Mouse (Mus musculus) myocyte (in vitro differentiated cells): Measurements from ENCODE around the gene Nipsnap1. TPM values are rescaled to one million over a fixed set of nuclear protein-coding genes. Genes with fewer than 3 reads are reported as not detected.

Experiments used
- H3K27me3 ChIP-seq: one replicate; pipeline ENCODE4 v1.6.1; 2011; ENCODE audit not compliant: control insufficient read depth, insufficient read depth, insufficient read length
- H3K36me3 ChIP-seq: one replicate; pipeline ENCODE4 v1.6.1; 2011; ENCODE audit not compliant: control insufficient read depth, insufficient read depth
- H3K4me2 ChIP-seq: one replicate; pipeline ENCODE4 v1.6.1; 2011; ENCODE audit warnings: low read depth, control low read depth
- H3K4me3 ChIP-seq: one replicate; pipeline ENCODE4 v1.5.1; 2011; ENCODE audit warnings: mild to moderate bottlenecking, control low read depth, moderate library complexity
- H3K79me2 ChIP-seq: one replicate; pipeline ENCODE4 v1.6.1; 2011; ENCODE audit not compliant: control insufficient read depth, insufficient read depth
- H3ac ChIP-seq: one replicate; pipeline ENCODE4 v1.6.1; 2011; ENCODE audit not compliant: control insufficient read depth, insufficient read length
- CEBPB ChIP-seq: IDR thresholded peaks from 2 replicates; pipeline ENCODE4 v1.6.1; 2011; ENCODE audit warnings: mild to moderate bottlenecking, moderate library complexity; ENCODE audit not compliant: poor library complexity, insufficient read depth, severe bottlenecking
- E2F4 ChIP-seq: IDR thresholded peaks from one replicate; pipeline ENCODE4 v1.6.1; 2011; ENCODE audit warnings: mild to moderate bottlenecking, control low read depth, moderate library complexity; ENCODE audit not compliant: insufficient read depth
- MAX ChIP-seq: IDR thresholded peaks from one replicate; pipeline ENCODE4 v1.6.1; 2011; ENCODE audit warnings: low read depth, mild to moderate bottlenecking, control low read depth
- MYOD1 ChIP-seq, 3 experiments: IDR thresholded peaks; one replicate each; pipeline ENCODE4 v1.6.1; 2011; ENCODE audit warnings: control low read depth in 2 of 3, low read depth in 2 of 3, mild to moderate bottlenecking in 2 of 3, moderate library complexity in 1 of 3; ENCODE audit not compliant: insufficient read length in 2 of 3, control insufficient read depth in 1 of 3
- MYOG ChIP-seq, 3 experiments: IDR thresholded peaks; one replicate each; pipeline ENCODE4 v1.6.1; 2011; ENCODE audit warnings: control low read depth in 2 of 3, low read depth in 2 of 3, mild to moderate bottlenecking in 2 of 3; ENCODE audit not compliant: insufficient read length in 2 of 3, control insufficient read depth in 1 of 3, insufficient read depth in 1 of 3
- POLR2A ChIP-seq: IDR thresholded peaks from one replicate; pipeline ENCODE4 v1.6.1; 2011; ENCODE audit warnings: low read depth, mild to moderate bottlenecking, control low read depth, moderate library complexity; ENCODE audit not compliant: insufficient read length
- POLR2AphosphoS2 ChIP-seq: IDR thresholded peaks from one replicate; pipeline ENCODE4 v1.6.1; 2011; ENCODE audit warnings: low read depth, control low read depth; ENCODE audit not compliant: insufficient read length
- REST ChIP-seq: IDR thresholded peaks from one replicate; pipeline ENCODE4 v1.6.1; 2011; ENCODE audit warnings: mild to moderate bottlenecking, control low read depth, moderate library complexity; ENCODE audit not compliant: insufficient read depth, insufficient read length
- SRF ChIP-seq: IDR thresholded peaks from one replicate; pipeline ENCODE4 v1.6.1; 2011; ENCODE audit warnings: low read depth; ENCODE audit not compliant: control insufficient read depth, insufficient read length
- TCF12 ChIP-seq: IDR thresholded peaks from one replicate; pipeline ENCODE4 v1.6.1; 2011; ENCODE audit warnings: mild to moderate bottlenecking, control low read depth; ENCODE audit not compliant: poor library complexity, insufficient read depth, severe bottlenecking
- TCF3 ChIP-seq: IDR thresholded peaks from one replicate; pipeline ENCODE4 v1.6.1; 2011; ENCODE audit warnings: low read depth, control low read depth; ENCODE audit not compliant: insufficient read length
- USF1 ChIP-seq: IDR thresholded peaks from one replicate; pipeline ENCODE4 v1.6.1; 2011; ENCODE audit warnings: low read depth, mild to moderate bottlenecking, control low read depth, moderate library complexity
- polyA plus RNA-seq: library from polyadenylated mRNA; unstranded; fragments of >200 nt; fragmentation: generic; extraction: Trizol; gene quantifications from one replicate; pipeline ENCODE4 v1.2.1, GENCODE M21; 2012; ENCODE audit warnings: missing spikeins

Nipsnap1 gene
- polyA plus RNA-seq, 1 experiment: 7.2 TPM

GRCm38 (mm10) chr11:4854181-4854580, 19.6 kb upstream of the Nipsnap1 start:
- Histone ChIP-seq H3K27me3 (no peaks in the 10 kb centered on the region), H3K4me3 (no peak overlapping the region)

GRCm38 (mm10) chr11:4858416-4858815, 15.3 kb upstream of the Nipsnap1 start:
- H3ac ChIP-seq: no peak overlapping the region
- H3K27me3 ChIP-seq: no peaks in the 10 kb centered on the region
- H3K4me3 ChIP-seq: no peak overlapping the region
- no peak overlapping the region for H3K4me2 ChIP-seq
- no peaks in the 10 kb centered on the region for H3K79me2 ChIP-seq
- H3K36me3 ChIP-seq: no peaks in the 10 kb centered on the region
- TF ChIP-seq MYOG (IDR thresholded peaks at IDR 0.05; ENCODE audit: control insufficient read depth in 1 of 3, insufficient read depth in 1 of 3, insufficient read length in 2 of 3, low read depth in 2 of 3) (no peak), CEBPB (no peak), TCF12 (no peak), MAX (no peak), POLR2AphosphoS2 (no peak), USF1 (no peak), MYOD1 (IDR thresholded peaks at IDR 0.05; ENCODE audit: control insufficient read depth in 1 of 3, insufficient read length in 2 of 3, low read depth in 2 of 3) (no peak), SRF (no peak), E2F4 (no peak), REST (no peak), TCF3 (no peak), POLR2A (no peak)

More at GRCm38 (mm10) chr11:4854181-4854580, 19.6 kb upstream of the Nipsnap1 start:
- Histone ChIP-seq H3K36me3 (no peaks in the 10 kb centered on the region), H3ac (no peak overlapping the region), H3K79me2 (peaks cover under 1% of the 10 kb centered on the region), H3K4me2 (no peak overlapping the region)
- no peak for TF ChIP-seq REST
- TF ChIP-seq CEBPB: no peak
- no peak for TF ChIP-seq MAX
- no peak for TF ChIP-seq MYOG (IDR thresholded peaks at IDR 0.05; ENCODE audit: control insufficient read depth in 1 of 3, insufficient read depth in 1 of 3, insufficient read length in 2 of 3, low read depth in 2 of 3)
- no peak for TF ChIP-seq TCF12
- TF ChIP-seq MYOD1 (IDR thresholded peaks at IDR 0.05; ENCODE audit: control insufficient read depth in 1 of 3, insufficient read length in 2 of 3, low read depth in 2 of 3): no peak
- no peak for TF ChIP-seq POLR2A
- TF ChIP-seq TCF3: no peak
- TF ChIP-seq POLR2AphosphoS2: no peak
- TF ChIP-seq SRF: no peak
- TF ChIP-seq E2F4: no peak

GRCm38 (mm10) chr11:4860986-4861385, 12.8 kb upstream of the Nipsnap1 start:
- no peaks in the 10 kb centered on the region for H3K27me3 ChIP-seq
- no peak for TF ChIP-seq SRF
- no peak overlapping the region for H3ac ChIP-seq
- no peaks in the 10 kb centered on the region for H3K36me3 ChIP-seq
- H3K4me3 ChIP-seq: no peak overlapping the region
- H3K4me2 ChIP-seq: no peak overlapping the region
- no peaks in the 10 kb centered on the region for H3K79me2 ChIP-seq

GRCm38 (mm10) chr11:4861816-4862604, 11.7 kb upstream of the Nipsnap1 start:
- no peaks in the 10 kb centered on the region for H3K79me2 ChIP-seq
- H3K27me3 ChIP-seq: no peaks in the 10 kb centered on the region
- peak overlapping the region; percentile 10 for H3K4me2 ChIP-seq
- no peak overlapping the region for H3ac ChIP-seq
- H3K36me3 ChIP-seq: no peaks in the 10 kb centered on the region
- H3K4me3 ChIP-seq: no peak overlapping the region
- TF ChIP-seq SRF: no peak
- no peak for TF ChIP-seq REST
- TF ChIP-seq MYOD1 (IDR thresholded peaks at IDR 0.05; ENCODE audit: control insufficient read depth in 1 of 3, insufficient read length in 2 of 3, low read depth in 2 of 3): no peak
- no peak for TF ChIP-seq TCF3
- TF ChIP-seq USF1: no peak
- no peak for TF ChIP-seq CEBPB
- no peak for TF ChIP-seq TCF12
- TF ChIP-seq POLR2AphosphoS2: no peak
- TF ChIP-seq MYOG (IDR thresholded peaks at IDR 0.05; ENCODE audit: control insufficient read depth in 1 of 3, insufficient read depth in 1 of 3, insufficient read length in 2 of 3, low read depth in 2 of 3): no peak
- no peak for TF ChIP-seq MAX
- TF ChIP-seq POLR2A: no peak

GRCm38 (mm10) chr11:4862730-4863129, 11.0 kb upstream of the Nipsnap1 start:
- H3K79me2 ChIP-seq: no peaks in the 10 kb centered on the region
- no peak overlapping the region for H3K4me3 ChIP-seq
- no peaks in the 10 kb centered on the region for H3K27me3 ChIP-seq
- no peak for TF ChIP-seq TCF3
- no peak for TF ChIP-seq USF1
- no peak for TF ChIP-seq SRF
- TF ChIP-seq POLR2AphosphoS2: no peak
- no peak for TF ChIP-seq MYOG (IDR thresholded peaks at IDR 0.05; ENCODE audit: control insufficient read depth in 1 of 3, insufficient read depth in 1 of 3, insufficient read length in 2 of 3, low read depth in 2 of 3)
- H3ac ChIP-seq: no peak overlapping the region
- no peaks in the 10 kb centered on the region for H3K36me3 ChIP-seq
- no peak overlapping the region for H3K4me2 ChIP-seq
